Mouse (Mus musculus): Measurements from ENCODE around the gene 6030445D17Rik. TPM values are rescaled to one million over a fixed set of nuclear protein-coding genes. Genes with fewer than 3 reads are reported as not detected.
A peak's percentile ranks its signal among the peaks of the same experiment; 100 is the strongest.

The 6030445D17Rik gene
- polyA plus RNA-seq, 1 experiment = 0.46 TPM

- TF ChIP-seq MAX (IDR thresholded peaks at IDR 0.05) = no peak
- no peak for TF ChIP-seq MYOG (IDR thresholded peaks at IDR 0.05; ENCODE audit: control insufficient read depth, extremely low read depth, insufficient read length)
- TF ChIP-seq CTCF (IDR thresholded peaks at IDR 0.05; ENCODE audit: control insufficient read depth, insufficient read depth, insufficient read length) = no peak
- no peak for TF ChIP-seq MYOD1 (IDR thresholded peaks at IDR 0.05; ENCODE audit: control insufficient read depth, insufficient read length, low read depth)
- no peak for TF ChIP-seq CEBPB (IDR thresholded peaks at IDR 0.05; ENCODE audit: low read depth)
- TF ChIP-seq FOSL1 (IDR thresholded peaks at IDR 0.05; ENCODE audit: insufficient read depth, low read length, poor library complexity, severe bottlenecking) = no peak
- no peak for TF ChIP-seq USF1 (IDR thresholded peaks at IDR 0.05; ENCODE audit: low read depth)
- no peaks in the 10 kb centered on the region for H3K36me3 ChIP-seq (ENCODE audit: control insufficient read depth, insufficient read depth)
- no peaks in the 10 kb centered on the region for H3K79me3 ChIP-seq (ENCODE audit: low read depth)
- H3K27me3 ChIP-seq (ENCODE audit: control insufficient read depth, insufficient read depth, insufficient read length) = no peaks in the 10 kb centered on the region
- H3K79me2 ChIP-seq (ENCODE audit: control insufficient read depth, insufficient read depth) = no peaks in the 10 kb centered on the region
- H3ac ChIP-seq (ENCODE audit: control insufficient read depth, insufficient read length, low read depth) = no peak overlapping the region
- no peak overlapping the region for H3K4me3 ChIP-seq (ENCODE audit: insufficient read depth, poor library complexity, severe bottlenecking)
Measured at GRCm38 (mm10) chr4:136452286-136452685, 9.8 kb upstream of the 6030445D17Rik start.

DNA sequence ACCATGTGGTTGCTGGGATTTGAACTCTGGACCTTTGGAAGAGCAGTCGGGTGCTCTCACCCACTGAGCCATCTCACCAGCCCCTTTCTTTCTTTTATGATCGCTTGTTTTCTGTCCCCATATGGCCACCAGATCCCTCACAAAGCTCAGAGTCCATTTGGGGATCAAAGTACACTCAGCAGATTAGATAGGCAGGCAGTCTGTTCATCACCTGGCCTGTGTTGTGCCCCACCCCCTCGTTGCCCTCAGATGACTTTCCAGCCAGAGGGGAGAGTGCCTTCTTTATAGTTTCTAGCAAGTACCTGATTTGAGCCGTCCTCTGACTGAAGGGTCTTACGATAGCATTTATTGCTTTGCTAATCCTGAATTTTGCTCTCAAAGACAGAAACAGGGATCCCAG is 9.3 kb upstream of the 6030445D17Rik start:
- Histone ChIP-seq H3ac (ENCODE audit: control insufficient read depth, insufficient read length, low read depth) (no peak overlapping the region), H3K36me3 (ENCODE audit: control insufficient read depth, insufficient read depth) (no peaks in the 10 kb centered on the region), H3K79me3 (ENCODE audit: low read depth) (no peaks in the 10 kb centered on the region), H3K4me3 (ENCODE audit: insufficient read depth, poor library complexity, severe bottlenecking) (no peak overlapping the region), H3K79me2 (ENCODE audit: control insufficient read depth, insufficient read depth) (no peaks in the 10 kb centered on the region), H3K27me3 (ENCODE audit: control insufficient read depth, insufficient read depth, insufficient read length) (no peaks in the 10 kb centered on the region)
- TF ChIP-seq USF1 (IDR thresholded peaks at IDR 0.05; ENCODE audit: low read depth) (no peak), CEBPB (IDR thresholded peaks at IDR 0.05; ENCODE audit: low read depth) (no peak), MYOG (IDR thresholded peaks at IDR 0.05; ENCODE audit: control insufficient read depth, extremely low read depth, insufficient read length) (no peak), CTCF (IDR thresholded peaks at IDR 0.05; ENCODE audit: control insufficient read depth, insufficient read depth, insufficient read length) (no peak), MYOD1 (IDR thresholded peaks at IDR 0.05; ENCODE audit: control insufficient read depth, insufficient read length, low read depth) (no peak)

DNA sequence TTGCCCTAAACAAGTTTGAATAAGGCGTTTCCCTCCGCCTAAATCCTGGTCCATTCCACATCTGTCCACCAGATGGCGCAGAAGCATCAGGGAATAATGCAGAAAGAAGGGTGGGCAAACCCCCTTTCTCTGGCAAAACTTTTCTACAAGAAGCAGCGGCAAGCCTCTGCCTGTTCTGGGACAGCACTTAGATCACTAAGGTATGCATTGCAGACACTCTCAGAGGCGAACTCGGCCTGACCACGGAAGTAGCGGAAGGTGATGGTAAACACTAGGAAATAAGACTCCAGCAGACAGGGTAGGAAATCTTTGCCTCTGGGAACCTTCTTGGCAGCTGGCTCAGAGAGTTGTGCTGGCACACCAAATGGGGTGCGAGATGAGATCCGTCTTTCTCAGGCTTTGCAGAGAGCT is 7.2 kb upstream of the 6030445D17Rik start:
- no peak for TF ChIP-seq FOSL1 (IDR thresholded peaks at IDR 0.05; ENCODE audit: insufficient read depth, low read length, poor library complexity, severe bottlenecking)
- no peak for TF ChIP-seq MAX (IDR thresholded peaks at IDR 0.05)
- peak; percentile 65 for TF ChIP-seq CTCF (IDR thresholded peaks at IDR 0.05; ENCODE audit: control insufficient read depth, insufficient read depth, insufficient read length)
- TF ChIP-seq MYOD1 (IDR thresholded peaks at IDR 0.05; ENCODE audit: control insufficient read depth, insufficient read length, low read depth) = no peak
- no peak for TF ChIP-seq CEBPB (IDR thresholded peaks at IDR 0.05; ENCODE audit: low read depth)
- no peaks in the 10 kb centered on the region for H3K36me3 ChIP-seq (ENCODE audit: control insufficient read depth, insufficient read depth)
- no peaks in the 10 kb centered on the region for H3K27me3 ChIP-seq (ENCODE audit: control insufficient read depth, insufficient read depth, insufficient read length)
- no peaks in the 10 kb centered on the region for H3K79me3 ChIP-seq (ENCODE audit: low read depth)
- peak overlapping the region; percentile 52 for H3ac ChIP-seq (ENCODE audit: control insufficient read depth, insufficient read length, low read depth)
- no peak overlapping the region for H3K4me3 ChIP-seq (ENCODE audit: insufficient read depth, poor library complexity, severe bottlenecking)
- H3K79me2 ChIP-seq (ENCODE audit: control insufficient read depth, insufficient read depth) = no peaks in the 10 kb centered on the region

- Histone ChIP-seq H3K79me3 (ENCODE audit: low read depth) (no peaks in the 10 kb centered on the region), H3K36me3 (ENCODE audit: control insufficient read depth, insufficient read depth) (no peaks in the 10 kb centered on the region), H3K4me3 (ENCODE audit: insufficient read depth, poor library complexity, severe bottlenecking) (no peak overlapping the region), H3K27me3 (ENCODE audit: control insufficient read depth, insufficient read depth, insufficient read length) (no peaks in the 10 kb centered on the region), H3K79me2 (ENCODE audit: control insufficient read depth, insufficient read depth) (no peaks in the 10 kb centered on the region), H3ac (ENCODE audit: control insufficient read depth, insufficient read length, low read depth) (no peak overlapping the region)
- TF ChIP-seq CTCF (IDR thresholded peaks at IDR 0.05; ENCODE audit: control insufficient read depth, insufficient read depth, insufficient read length) = no peak
- TF ChIP-seq MYOG (IDR thresholded peaks at IDR 0.05; ENCODE audit: control insufficient read depth, extremely low read depth, insufficient read length) = no peak
- no peak for TF ChIP-seq MYOD1 (IDR thresholded peaks at IDR 0.05; ENCODE audit: control insufficient read depth, insufficient read length, low read depth)
- TF ChIP-seq CEBPB (IDR thresholded peaks at IDR 0.05; ENCODE audit: low read depth) = no peak
- TF ChIP-seq MAX (IDR thresholded peaks at IDR 0.05) = no peak
- TF ChIP-seq USF1 (IDR thresholded peaks at IDR 0.05; ENCODE audit: low read depth) = no peak
- TF ChIP-seq FOSL1 (IDR thresholded peaks at IDR 0.05; ENCODE audit: insufficient read depth, low read length, poor library complexity, severe bottlenecking) = no peak
Measured at GRCm38 (mm10) chr4:136456516-136457218, 5.4 kb upstream of the 6030445D17Rik start.

DNA sequence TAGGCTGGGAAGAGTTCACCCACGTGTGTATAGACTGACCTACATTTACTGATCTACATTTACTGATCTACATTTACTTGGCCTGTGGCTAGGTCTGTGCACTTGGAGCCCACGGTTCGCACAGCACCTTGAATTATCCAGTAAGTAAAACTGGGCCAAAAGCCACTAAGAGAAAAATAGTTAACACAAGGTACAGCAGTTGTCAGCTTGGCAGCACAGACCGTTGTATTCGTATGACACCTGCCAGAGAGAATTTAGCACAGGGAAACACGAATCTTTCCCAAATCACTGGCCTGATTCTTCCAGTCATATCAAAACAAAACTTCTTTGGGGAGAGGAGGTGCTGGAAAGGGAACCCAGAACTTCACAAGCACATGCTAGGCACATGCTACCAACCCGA is 3.8 kb upstream of the 6030445D17Rik start:
- Histone ChIP-seq H3K4me3 (ENCODE audit: insufficient read depth, poor library complexity, severe bottlenecking) (no peak overlapping the region), H3K27me3 (ENCODE audit: control insufficient read depth, insufficient read depth, insufficient read length) (no peaks in the 10 kb centered on the region), H3ac (ENCODE audit: control insufficient read depth, insufficient read length, low read depth) (no peak overlapping the region), H3K79me3 (ENCODE audit: low read depth) (no peaks in the 10 kb centered on the region), H3K79me2 (ENCODE audit: control insufficient read depth, insufficient read depth) (no peaks in the 10 kb centered on the region), H3K36me3 (ENCODE audit: control insufficient read depth, insufficient read depth) (no peaks in the 10 kb centered on the region)
- TF ChIP-seq MYOG (IDR thresholded peaks at IDR 0.05; ENCODE audit: control insufficient read depth, extremely low read depth, insufficient read length) (no peak), MYOD1 (IDR thresholded peaks at IDR 0.05; ENCODE audit: control insufficient read depth, insufficient read length, low read depth) (no peak), MAX (IDR thresholded peaks at IDR 0.05) (no peak), FOSL1 (IDR thresholded peaks at IDR 0.05; ENCODE audit: insufficient read depth, low read length, poor library complexity, severe bottlenecking) (no peak), CEBPB (IDR thresholded peaks at IDR 0.05; ENCODE audit: low read depth) (no peak), USF1 (IDR thresholded peaks at IDR 0.05; ENCODE audit: low read depth) (no peak), CTCF (IDR thresholded peaks at IDR 0.05; ENCODE audit: control insufficient read depth, insufficient read depth, insufficient read length) (no peak)

DNA sequence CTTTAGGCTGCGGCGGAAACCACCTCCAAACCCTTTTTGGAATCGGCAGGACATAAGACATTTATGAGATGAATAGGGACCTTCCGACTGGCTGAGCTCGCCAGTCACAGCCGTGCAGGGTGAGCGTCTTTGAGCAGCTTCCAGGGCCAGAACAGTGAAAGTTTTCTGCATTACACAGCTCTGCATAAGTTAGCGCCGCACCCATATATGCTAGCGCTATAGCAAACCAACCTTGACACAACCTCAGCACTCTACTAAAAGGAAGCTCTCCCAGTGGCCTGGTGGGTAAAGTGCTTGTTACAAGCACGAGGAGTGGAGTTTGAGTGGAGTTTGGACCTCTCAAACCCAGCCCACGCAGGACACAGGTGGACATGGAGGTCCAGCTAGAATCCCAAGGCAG is 2.8 kb upstream of the 6030445D17Rik start:
- H3ac ChIP-seq (ENCODE audit: control insufficient read depth, insufficient read length, low read depth) = no peak overlapping the region
- TF ChIP-seq USF1 (IDR thresholded peaks at IDR 0.05; ENCODE audit: low read depth) (no peak), CEBPB (IDR thresholded peaks at IDR 0.05; ENCODE audit: low read depth) (no peak), MYOD1 (IDR thresholded peaks at IDR 0.05; ENCODE audit: control insufficient read depth, insufficient read length, low read depth) (no peak), CTCF (IDR thresholded peaks at IDR 0.05; ENCODE audit: control insufficient read depth, insufficient read depth, insufficient read length) (no peak), FOSL1 (IDR thresholded peaks at IDR 0.05; ENCODE audit: insufficient read depth, low read length, poor library complexity, severe bottlenecking) (no peak), MYOG (IDR thresholded peaks at IDR 0.05; ENCODE audit: control insufficient read depth, extremely low read depth, insufficient read length) (no peak), MAX (IDR thresholded peaks at IDR 0.05) (no peak)
- no peak overlapping the region for H3K4me3 ChIP-seq (ENCODE audit: insufficient read depth, poor library complexity, severe bottlenecking)
- no peaks in the 10 kb centered on the region for H3K36me3 ChIP-seq (ENCODE audit: control insufficient read depth, insufficient read depth)
- H3K27me3 ChIP-seq (ENCODE audit: control insufficient read depth, insufficient read depth, insufficient read length) = no peaks in the 10 kb centered on the region
- H3K79me3 ChIP-seq (ENCODE audit: low read depth) = no peaks in the 10 kb centered on the region
- H3K79me2 ChIP-seq (ENCODE audit: control insufficient read depth, insufficient read depth) = no peaks in the 10 kb centered on the region
